Mouse (Mus musculus): ENCODE results near the gene Efcab9.

- TF ChIP-seq GATA1 (IDR thresholded peaks at IDR 0.05; ENCODE audit: borderline replicate concordance, low read length) (no peak), FLI1 (IDR thresholded peaks at IDR 0.05; ENCODE audit: low read length) (no peak)
Measured at GRCm38 (mm10) chr11:32581031-32581430, 49.1 kb upstream of the Efcab9 start.
